ENCODE assay signal across 12 mouse cellular contexts in the genomic region with DNA sequence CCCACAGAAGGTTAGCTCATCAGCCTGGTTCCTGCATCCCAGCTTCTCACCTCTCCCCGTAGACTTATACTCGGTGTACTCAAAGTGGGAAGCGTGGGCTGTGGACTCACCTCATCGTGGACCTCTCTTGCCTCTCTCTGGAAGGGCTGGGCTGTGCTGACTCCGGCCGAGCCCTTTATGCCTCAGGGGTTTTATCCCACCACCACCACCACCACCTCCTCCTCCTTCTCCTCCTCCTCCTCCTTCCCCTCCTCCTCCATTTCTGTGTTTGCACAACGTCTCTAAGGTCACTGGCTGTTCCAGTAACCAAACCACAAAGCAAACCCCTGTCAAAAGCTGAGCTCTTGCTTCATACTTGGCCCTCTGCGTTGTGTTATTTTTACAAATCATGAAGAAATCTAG. TPM values are rescaled to one million over a fixed set of nuclear protein-coding genes. Genes with fewer than 3 reads are reported as not detected.
DNase-seq lines count a peak whose midpoint lies in the region; ATAC-seq and TF ChIP-seq lines count a peak whose summit lies in the region.
"Had no signal": no experiment of that assay in that cellular context is flagged by ENCODE, and none has a peak within 500 bp of the region (broad histone marks: within the 10 kb centered on the region; RNA-seq: fewer than 3 reads in every experiment).

A gene (minus strand): TSS at position 273 of the 402 bp plus-strand sequence.

- DNase-seq in spleen, adult 2 months (ENCODE audit: low read depth in 1 of 2, low spot score in 2 of 2): no peak
- DNase-seq in spleen, adult 12 weeks (ENCODE audit: low spot score): no peak
- no peak for DNase-seq in layer of hippocampus, postnatal 25 days (ENCODE audit: extremely low spot score in 1 of 2, low spot score in 1 of 2)
- no peak for DNase-seq in right cerebral cortex, postnatal 25 days
- no peak for DNase-seq in neural tube, embryonic 10.5 days (ENCODE audit: extremely low spot score, low spot score)

- TF ChIP-seq CTCF in spleen, adult 2 months (IDR thresholded peaks at IDR 0.05; ENCODE audit: extremely low read depth, insufficient read depth, insufficient read length, insufficient replicate concordance): no peak

- H3K4me2 ChIP-seq in lung, embryonic 15.5 days: no peak within 1 kb of the TSS
- no peak within 1 kb of the TSS for H3K4me2 ChIP-seq in stomach, embryonic 16.5 days (ENCODE audit: low read depth, low read length)
- H3K4me2 ChIP-seq: limb, embryonic 12.5 days had no signal

- 57% methylated on average over 8 of the region's 8 CpGs for WGBS in spleen, adult 2 months
- WGBS in lung, embryonic 15.5 days: 47% methylated on average over 8 of the region's 8 CpGs
- 44% methylated on average over 8 of the region's 8 CpGs for WGBS in stomach, embryonic 16.5 days

- no peak for ATAC-seq in erythroid progenitor cell, adult 5-6 weeks (replicated peaks; ENCODE audit: low FRiP score, poor library complexity, severe bottlenecking)
- no peak for ATAC-seq in lung, embryonic 15.5 days (ENCODE audit: borderline replicate concordance, extremely low read depth, low FRiP score, low TSS enrichment)
- no peak for ATAC-seq in stomach, embryonic 16.5 days (ENCODE audit: insufficient read depth, low FRiP score)
- ATAC-seq: CD4-positive, CD25-positive, alpha-beta regulatory T cell, adult 4 months; hindbrain, embryonic 16.5 days had no signal

- H3K4me1 ChIP-seq in spleen, adult 2 months (ENCODE audit: control insufficient read depth, insufficient read depth, insufficient read length): no peaks in the 10 kb centered on the region
- H3K4me1 ChIP-seq in lung, embryonic 15.5 days: no peaks in the 10 kb centered on the region
- H3K4me1 ChIP-seq in stomach, embryonic 16.5 days (ENCODE audit: control insufficient read depth, insufficient read depth, low read length): no peaks in the 10 kb centered on the region
- H3K4me1 ChIP-seq: limb, embryonic 12.5 days had no signal

- H3K9me3 ChIP-seq in lung, embryonic 15.5 days: no peaks in the 10 kb centered on the region
- no peaks in the 10 kb centered on the region for H3K9me3 ChIP-seq in stomach, embryonic 16.5 days (replicated peaks; ENCODE audit: control insufficient read depth, low read length)

- TF ChIP-seq POLR2A in spleen, adult 2 months (IDR thresholded peaks at IDR 0.05; ENCODE audit: low read depth, low read length): no peak

- no peak within 1 kb of the TSS for H3K27ac ChIP-seq in spleen, adult 2 months (ENCODE audit: insufficient read depth, low read length)
- H3K27ac ChIP-seq in lung, embryonic 15.5 days: peak within 1 kb of the TSS; percentile 29; the same call in 1 of the 2 replicates
- H3K27ac ChIP-seq in stomach, embryonic 16.5 days (ENCODE audit: low read length): no peak within 1 kb of the TSS
- H3K27ac ChIP-seq: limb, embryonic 12.5 days had no signal

- no peaks in the 10 kb centered on the region for H3K36me3 ChIP-seq in spleen, adult 2 months (ENCODE audit: control insufficient read depth, insufficient read depth, low read length)
- no peaks in the 10 kb centered on the region for H3K36me3 ChIP-seq in lung, embryonic 15.5 days
- no peaks in the 10 kb centered on the region for H3K36me3 ChIP-seq in stomach, embryonic 16.5 days (ENCODE audit: control insufficient read depth, insufficient read depth, low read length)
- H3K36me3 ChIP-seq: limb, embryonic 12.5 days had no signal

- H3K4me3 ChIP-seq in spleen, adult 2 months (ENCODE audit: extremely low read depth, insufficient read depth, insufficient read length): no peak within 1 kb of the TSS
- no peak within 1 kb of the TSS for H3K4me3 ChIP-seq in lung, embryonic 15.5 days
- no peak within 1 kb of the TSS for H3K4me3 ChIP-seq in stomach, embryonic 16.5 days (replicated peaks; ENCODE audit: low read length)
- H3K4me3 ChIP-seq: limb, embryonic 12.5 days had no signal

- no peaks in the 10 kb centered on the region for H3K27me3 ChIP-seq in spleen, adult 2 months (ENCODE audit: control insufficient read depth, insufficient read depth, low read length)
- no peaks in the 10 kb centered on the region for H3K27me3 ChIP-seq in lung, embryonic 15.5 days
- H3K27me3 ChIP-seq in stomach, embryonic 16.5 days (ENCODE audit: control insufficient read depth, insufficient read depth, low read length): no peaks in the 10 kb centered on the region
- H3K27me3 ChIP-seq: limb, embryonic 12.5 days had no signal

- H3K9ac ChIP-seq in lung, embryonic 15.5 days: no peak within 1 kb of the TSS
- H3K9ac ChIP-seq in stomach, embryonic 16.5 days (ENCODE audit: low read length): no peak within 1 kb of the TSS
- H3K9ac ChIP-seq: limb, embryonic 12.5 days had no signal

RNA-seq across cellular contexts. Expression of the gene that starts here (rescaled TPM):
- polyA plus RNA-seq in spleen, adult 2 months (2012; rRNA removed): 22.1 and 31.9 TPM in 2 replicates
- total RNA-seq in erythroid progenitor cell, adult 5-6 weeks (2015; ENCODE audit: low replicate concordance): 70.4 and 83.3 TPM in 2 replicates
- total RNA-seq in erythroid progenitor cell, adult 5-6 weeks (2017; ENCODE audit: low replicate concordance): 65.3 and 67.6 TPM in 2 replicates
- 29.7 and 29.9 TPM in 2 replicates for polyA plus RNA-seq in lung, embryonic 15.5 days (2015; fragmentation: Nextera tagmentation; extraction: Ambion mirVana)
- polyA plus RNA-seq in stomach, embryonic 16.5 days (2015; fragmentation: Nextera tagmentation; extraction: Ambion mirVana): 13.3 and 17.0 TPM in 2 replicates
- total RNA-seq in layer of hippocampus, postnatal 25 days (2021): not detected
- total RNA-seq: layer of hippocampus, adult 18-20 months had no signal
- polyA plus RNA-seq: CD4-positive, CD25-positive, alpha-beta regulatory T cell, adult 4 months had no signal

Comparison
In these comparisons a context has a peak if more than half of its experiments do, and no peak if none do; other contexts are left out.
1. RNA of the gene that starts here (total RNA-seq): 65.3 to 83.3 TPM in erythroid progenitor cell, adult 5-6 weeks; not detected in layer of hippocampus, postnatal 25 days; every median in the first group is over 10 times any median in the second.